Mouse (Mus musculus): ENCODE data around the gene Psme3. TPM values are rescaled to one million over a fixed set of nuclear protein-coding genes. Genes with fewer than 3 reads are reported as not detected.

The Psme3 gene
- 161 and 168 TPM in 2 replicates for polyA plus RNA-seq (2011; ENCODE audit: insufficient read depth, insufficient read length, low read depth, missing spikeins)

GRCm38 (mm10) chr11:101315665-101316500 lies at the start of gene Psme3:
Gene Psme3 (plus strand): TSS chr11:101316213.
- Histone ChIP-seq H3K9ac (ENCODE audit: low read depth, poor library complexity, severe bottlenecking) (peak within 1 kb of the TSS; percentile 93), H3K36me3 (ENCODE audit: control insufficient read depth, insufficient read depth, low read length, poor library complexity, severe bottlenecking) (peaks cover 30% of the 10 kb centered on the region), H3K27me3 (ENCODE audit: control insufficient read depth, insufficient read depth, low read length, poor library complexity, severe bottlenecking) (no peaks in the 10 kb centered on the region), H3K4me3 (ENCODE audit: low read depth, low read length) (peak within 1 kb of the TSS; percentile 94), H3K4me1 (ENCODE audit: control insufficient read depth, insufficient read depth, low read length) (no peaks in the 10 kb centered on the region), H3K27ac (ENCODE audit: insufficient read depth, low read length) (peak within 1 kb of the TSS; percentile 85), H3K9me3 (replicated peaks; ENCODE audit: control insufficient read depth, insufficient read depth, low read length, poor library complexity, severe bottlenecking) (0 out of 2 replicates have a peak, but pooled peaks cover 5% of the 10 kb centered on the region)
- TF ChIP-seq EP300 (IDR thresholded peaks at IDR 0.05; ENCODE audit: insufficient read depth, low read depth, low read length) (no peak), CTCF (IDR thresholded peaks at IDR 0.05; ENCODE audit: low read depth, low read length) (no peak), POLR2A (IDR thresholded peaks at IDR 0.05; ENCODE audit: insufficient read depth, low read length) (no peak)

- Histone ChIP-seq H3K9me3 (replicated peaks; ENCODE audit: control insufficient read depth, insufficient read depth, low read length, poor library complexity, severe bottlenecking) (no peaks in the 10 kb centered on the region), H3K4me3 (ENCODE audit: low read depth, low read length) (no peak overlapping the region), H3K4me1 (ENCODE audit: control insufficient read depth, insufficient read depth, low read length) (no peaks in the 10 kb centered on the region), H3K27me3 (ENCODE audit: control insufficient read depth, insufficient read depth, low read length, poor library complexity, severe bottlenecking) (peaks cover 3% of the 10 kb centered on the region; the same call in 1 of the 2 replicates), H3K27ac (ENCODE audit: insufficient read depth, low read length) (no peak overlapping the region), H3K9ac (ENCODE audit: low read depth, poor library complexity, severe bottlenecking) (no peak overlapping the region), H3K36me3 (ENCODE audit: control insufficient read depth, insufficient read depth, low read length, poor library complexity, severe bottlenecking) (no peaks in the 10 kb centered on the region)
- TF ChIP-seq CTCF (IDR thresholded peaks at IDR 0.05; ENCODE audit: low read depth, low read length) = no peak
- no peak for TF ChIP-seq POLR2A (IDR thresholded peaks at IDR 0.05; ENCODE audit: insufficient read depth, low read length)
- TF ChIP-seq EP300 (IDR thresholded peaks at IDR 0.05; ENCODE audit: insufficient read depth, low read depth, low read length) = no peak
Observed at GRCm38 (mm10) chr11:101269577-101270116, 46.4 kb upstream of the Psme3 start.

GRCm38 (mm10) chr11:101272446-101272845 lies 43.6 kb upstream of the Psme3 start:
- H3K9me3 ChIP-seq (replicated peaks; ENCODE audit: control insufficient read depth, insufficient read depth, low read length, poor library complexity, severe bottlenecking) = no peaks in the 10 kb centered on the region
- TF ChIP-seq EP300 (IDR thresholded peaks at IDR 0.05; ENCODE audit: insufficient read depth, low read depth, low read length) (no peak), POLR2A (IDR thresholded peaks at IDR 0.05; ENCODE audit: insufficient read depth, low read length) (no peak), CTCF (IDR thresholded peaks at IDR 0.05; ENCODE audit: low read depth, low read length) (no peak)

GRCm38 (mm10) chr11:101275309-101275708 lies 40.7 kb upstream of the Psme3 start:
- no peak overlapping the region for H3K4me3 ChIP-seq (ENCODE audit: low read depth, low read length)
- no peak overlapping the region for H3K27ac ChIP-seq (ENCODE audit: insufficient read depth, low read length)
- no peaks in the 10 kb centered on the region for H3K36me3 ChIP-seq (ENCODE audit: control insufficient read depth, insufficient read depth, low read length, poor library complexity, severe bottlenecking)
- no peak overlapping the region for H3K9ac ChIP-seq (ENCODE audit: low read depth, poor library complexity, severe bottlenecking)
- TF ChIP-seq EP300 (IDR thresholded peaks at IDR 0.05; ENCODE audit: insufficient read depth, low read depth, low read length) (no peak), POLR2A (IDR thresholded peaks at IDR 0.05; ENCODE audit: insufficient read depth, low read length) (no peak), CTCF (IDR thresholded peaks at IDR 0.05; ENCODE audit: low read depth, low read length) (no peak)
- no peaks in the 10 kb centered on the region for H3K9me3 ChIP-seq (replicated peaks; ENCODE audit: control insufficient read depth, insufficient read depth, low read length, poor library complexity, severe bottlenecking)
- no peaks in the 10 kb centered on the region for H3K27me3 ChIP-seq (ENCODE audit: control insufficient read depth, insufficient read depth, low read length, poor library complexity, severe bottlenecking)
- no peaks in the 10 kb centered on the region for H3K4me1 ChIP-seq (ENCODE audit: control insufficient read depth, insufficient read depth, low read length)

More at GRCm38 (mm10) chr11:101272446-101272845, 43.6 kb upstream of the Psme3 start:
- H3K27me3 ChIP-seq (ENCODE audit: control insufficient read depth, insufficient read depth, low read length, poor library complexity, severe bottlenecking) = no peaks in the 10 kb centered on the region
- H3K36me3 ChIP-seq (ENCODE audit: control insufficient read depth, insufficient read depth, low read length, poor library complexity, severe bottlenecking) = no peaks in the 10 kb centered on the region
- H3K27ac ChIP-seq (ENCODE audit: insufficient read depth, low read length) = no peak overlapping the region
- no peak overlapping the region for H3K4me3 ChIP-seq (ENCODE audit: low read depth, low read length)
- no peaks in the 10 kb centered on the region for H3K4me1 ChIP-seq (ENCODE audit: control insufficient read depth, insufficient read depth, low read length)
- no peak overlapping the region for H3K9ac ChIP-seq (ENCODE audit: low read depth, poor library complexity, severe bottlenecking)

- H3K27me3 ChIP-seq (ENCODE audit: control insufficient read depth, insufficient read depth, low read length, poor library complexity, severe bottlenecking) = no peaks in the 10 kb centered on the region
- H3K27ac ChIP-seq (ENCODE audit: insufficient read depth, low read length) = no peak overlapping the region
- 0 out of 2 replicates have a peak overlapping the region, but pooled peaks have one; percentile 13 for H3K4me3 ChIP-seq (ENCODE audit: low read depth, low read length)
- peak overlapping the region; percentile 24 for H3K9ac ChIP-seq (ENCODE audit: low read depth, poor library complexity, severe bottlenecking)
- H3K36me3 ChIP-seq (ENCODE audit: control insufficient read depth, insufficient read depth, low read length, poor library complexity, severe bottlenecking) = no peaks in the 10 kb centered on the region
- no peak for TF ChIP-seq POLR2A (IDR thresholded peaks at IDR 0.05; ENCODE audit: insufficient read depth, low read length)
- no peak for TF ChIP-seq CTCF (IDR thresholded peaks at IDR 0.05; ENCODE audit: low read depth, low read length)
- TF ChIP-seq EP300 (IDR thresholded peaks at IDR 0.05; ENCODE audit: insufficient read depth, low read depth, low read length) = no peak
- H3K9me3 ChIP-seq (replicated peaks; ENCODE audit: control insufficient read depth, insufficient read depth, low read length, poor library complexity, severe bottlenecking) = no peaks in the 10 kb centered on the region
- H3K4me1 ChIP-seq (ENCODE audit: control insufficient read depth, insufficient read depth, low read length) = no peaks in the 10 kb centered on the region
Observed at GRCm38 (mm10) chr11:101276319-101277070, 39.5 kb upstream of the Psme3 start.

Measured in ES-Bruce4 (cell line).